Mouse (Mus musculus): Measurements from ENCODE around the gene Spaca6. TPM values are rescaled to one million over a fixed set of nuclear protein-coding genes. Genes with fewer than 3 reads are reported as not detected.

Gene Spaca6
- 10 to 100 TPM; 37.3 to 49.3 TPM for total RNA-seq (2021)
- long read RNA-seq, experiment 1, partial matches to known transcripts, result 2 of 4 reads
- long read RNA-seq, experiment 1, other reads (novel, unspliced or antisense), result 2 of 4 reads
- long read RNA-seq, experiment 2, partial matches to known transcripts, result 0 of 1 reads
- long read RNA-seq, experiment 2, other reads (novel, unspliced or antisense), result 1 of 1 reads

DNA sequence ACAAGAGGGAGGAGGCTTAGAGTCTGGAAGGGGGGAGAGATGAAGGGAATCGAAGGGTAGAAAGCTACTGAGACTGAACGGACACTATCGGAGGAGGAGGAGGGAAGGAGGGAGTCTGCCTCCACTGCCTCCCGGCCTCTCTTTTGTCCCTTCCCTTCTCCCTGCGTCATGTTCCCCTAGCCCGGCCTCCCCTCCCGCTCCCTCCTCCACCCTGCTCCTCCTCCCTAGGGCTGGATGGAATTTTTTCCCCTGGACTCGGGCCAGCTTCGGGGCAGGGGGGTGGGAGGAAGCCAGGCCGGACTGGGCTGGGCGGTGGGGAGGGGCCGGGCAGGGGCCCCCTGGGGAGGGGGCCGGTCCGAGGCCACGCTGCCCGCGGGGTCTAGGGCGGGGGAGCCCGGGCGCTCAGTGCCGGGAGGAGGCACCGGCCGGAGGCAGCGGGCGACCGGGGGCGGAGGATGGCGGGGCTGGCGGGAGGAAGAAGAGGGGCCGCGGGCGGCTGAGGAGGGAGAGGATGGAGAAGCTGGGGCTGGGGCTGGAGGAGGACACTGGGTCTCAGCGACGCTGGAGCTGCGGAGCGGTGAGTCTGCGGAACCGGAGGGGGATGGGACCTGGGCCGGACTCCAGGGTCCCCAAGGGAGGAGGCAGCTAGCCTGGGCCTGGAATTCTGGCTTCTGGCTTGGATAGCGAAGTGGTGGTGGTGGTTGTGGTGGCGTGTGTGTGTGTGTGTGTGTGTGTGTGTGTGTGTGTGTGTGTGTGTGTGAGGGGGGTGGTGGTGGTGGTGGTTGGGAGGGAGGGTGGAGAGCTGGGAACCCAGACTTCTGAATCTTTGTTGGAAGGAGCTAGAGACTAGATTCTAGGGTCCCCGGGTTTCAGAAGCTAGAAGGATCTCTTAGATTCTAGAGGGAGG is at the start of gene Spaca6:
Spaca6 (plus strand) TSS at position 408 of the 907 bp plus-strand sequence.
- DNase-seq (ENCODE audit: low spot score in 2 of 2), result peak; percentile 95 to 98

DNA sequence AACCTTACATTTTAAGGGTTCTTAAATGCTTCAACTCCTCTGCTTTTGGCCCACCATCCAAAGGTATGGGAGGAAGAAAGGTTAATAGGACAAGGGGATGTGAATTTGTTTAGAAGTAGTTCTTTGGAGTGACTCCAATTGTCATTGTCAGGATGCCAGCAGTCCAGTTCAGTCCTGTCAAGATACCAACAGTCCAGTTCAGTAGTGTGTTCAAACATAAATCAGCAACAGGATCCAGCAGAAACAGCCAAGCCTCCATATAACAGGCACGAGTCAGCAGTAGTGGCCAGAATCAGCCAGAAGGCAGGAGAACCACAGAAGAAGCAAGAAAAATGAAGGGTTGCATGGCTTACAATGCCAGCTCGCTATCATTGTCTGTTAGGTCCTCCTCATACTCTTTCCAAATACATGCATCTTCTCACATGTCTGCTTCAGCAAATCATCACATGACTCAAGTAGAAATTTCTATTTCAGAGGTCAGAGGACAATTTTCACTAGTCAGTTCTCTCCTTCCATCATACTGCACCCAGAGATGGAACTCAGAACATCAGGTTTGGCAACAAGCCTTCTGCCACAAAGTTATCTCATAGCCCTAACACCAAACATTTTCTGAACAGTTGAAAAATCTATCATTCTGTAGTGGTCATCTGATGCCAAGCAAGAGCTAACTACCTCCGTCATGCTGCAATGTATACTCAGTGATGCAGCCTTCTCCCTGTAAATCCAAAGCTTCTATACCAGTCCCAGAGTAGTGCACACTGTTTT is 35.9 kb upstream of the Spaca6 start:
- DNase-seq (ENCODE audit: low spot score in 2 of 2), result no peak

DNA sequence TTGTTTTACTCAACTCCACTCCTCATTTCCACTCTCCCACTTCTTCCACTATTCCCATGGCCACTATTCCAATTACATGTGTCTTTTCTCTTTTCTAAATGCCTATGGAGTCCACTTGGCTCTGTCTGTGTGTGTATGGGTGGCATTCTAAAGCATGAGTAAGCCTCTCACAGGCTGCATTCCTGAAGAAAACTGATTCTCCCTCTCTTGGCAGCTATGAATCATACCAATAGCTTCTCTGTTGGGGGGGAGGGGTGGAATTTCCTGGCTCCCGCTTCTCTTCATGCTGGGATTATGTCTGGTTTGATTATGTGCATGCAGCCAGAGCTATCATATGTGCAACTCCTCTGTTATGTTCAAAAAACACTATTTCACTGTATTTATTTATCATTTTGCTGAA is 34.4 kb upstream of the Spaca6 start:
- peak in 1 of 2 experiments; percentile 10 for DNase-seq (ENCODE audit: low spot score in 2 of 2)

DNA sequence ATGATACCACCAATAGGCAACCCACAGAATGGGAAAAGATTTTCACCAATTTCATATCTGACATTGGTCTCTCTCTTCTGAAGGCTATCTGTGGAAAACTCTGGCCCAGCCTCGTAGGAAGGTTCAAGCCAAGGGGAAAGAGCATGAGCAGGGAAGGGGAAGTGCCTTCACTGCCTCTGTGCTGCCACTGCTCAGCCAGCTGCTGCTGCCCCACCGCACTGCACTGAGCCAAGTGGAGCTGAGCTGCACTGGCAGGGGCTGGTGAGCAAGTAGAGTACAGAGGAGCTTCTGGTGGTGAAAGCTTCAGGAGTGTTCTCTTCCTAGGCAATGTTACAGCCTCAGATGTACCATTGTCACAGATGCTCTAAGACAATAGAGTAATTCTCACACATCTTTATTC is 31.4 kb upstream of the Spaca6 start:
- no peak for DNase-seq (ENCODE audit: low spot score in 2 of 2)

DNA sequence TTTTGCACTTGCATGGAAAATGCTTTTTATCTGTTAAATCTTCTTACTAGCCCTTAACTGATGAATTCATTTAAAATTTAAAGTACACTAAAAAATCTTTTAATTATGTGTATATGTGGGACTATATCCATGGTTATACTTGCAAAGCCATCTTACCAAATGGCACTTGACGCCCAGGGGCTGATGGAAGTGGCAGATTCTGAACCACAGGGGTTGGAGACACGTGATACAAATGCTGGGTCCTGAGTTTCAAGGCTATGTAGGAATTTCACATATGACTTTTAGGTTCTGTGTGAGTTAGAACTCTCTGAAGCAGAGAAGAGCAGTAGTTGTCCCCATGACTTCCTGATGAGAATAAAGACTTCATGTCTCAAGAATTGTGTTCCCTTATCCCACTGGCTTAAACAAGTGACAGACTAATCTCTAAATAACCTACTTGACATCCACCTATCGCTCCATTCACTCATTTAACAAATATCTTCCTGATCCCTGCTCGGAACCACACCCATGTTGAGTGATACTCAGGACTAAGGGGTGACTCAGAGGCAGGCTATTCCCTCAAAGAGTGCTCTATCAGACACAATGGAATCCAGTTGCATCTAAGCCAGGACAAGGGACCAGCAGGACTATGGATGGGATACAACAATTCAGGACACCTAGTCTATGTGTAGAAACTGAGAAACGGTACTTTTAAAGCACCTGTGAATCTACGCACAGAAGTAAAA is 3.2 kb upstream of the Spaca6 start:
- DNase-seq (ENCODE audit: low spot score in 2 of 2), result no peak

DNA sequence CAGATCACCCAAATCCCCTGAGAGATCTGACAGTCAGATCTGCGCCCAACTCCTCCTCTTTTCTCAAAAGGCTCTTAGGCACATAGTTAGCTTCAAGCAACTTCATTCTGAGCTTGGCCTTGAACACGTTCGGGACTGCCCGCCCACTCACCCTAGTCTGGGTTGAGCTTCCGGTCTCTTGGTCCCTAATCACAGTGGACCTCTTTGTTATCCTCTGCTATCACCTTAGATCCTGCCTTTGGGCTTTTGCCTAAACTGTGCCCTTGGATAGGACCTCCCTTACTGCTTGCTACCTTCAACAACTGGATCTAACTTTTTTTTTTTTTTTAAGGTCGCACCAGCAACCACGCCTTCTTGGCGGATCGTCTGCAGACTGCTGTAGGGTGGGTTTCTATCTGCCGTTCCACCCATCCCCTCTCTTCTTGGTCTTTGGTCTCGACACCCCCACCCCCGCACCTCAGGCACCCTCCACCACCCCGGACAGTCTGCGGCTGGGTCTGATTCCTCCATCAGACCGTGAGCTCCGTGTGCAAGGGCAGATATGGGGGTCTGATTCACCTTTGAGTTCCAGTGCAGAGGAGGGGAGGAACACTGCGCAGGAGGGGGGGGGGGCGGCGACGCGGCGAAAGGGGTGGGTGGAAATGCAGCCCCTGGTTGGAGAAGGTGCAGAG is 902 bp upstream of the Spaca6 start:
- peak in 1 of 2 experiments; percentile 27 for DNase-seq (ENCODE audit: low spot score in 2 of 2)

DNA sequence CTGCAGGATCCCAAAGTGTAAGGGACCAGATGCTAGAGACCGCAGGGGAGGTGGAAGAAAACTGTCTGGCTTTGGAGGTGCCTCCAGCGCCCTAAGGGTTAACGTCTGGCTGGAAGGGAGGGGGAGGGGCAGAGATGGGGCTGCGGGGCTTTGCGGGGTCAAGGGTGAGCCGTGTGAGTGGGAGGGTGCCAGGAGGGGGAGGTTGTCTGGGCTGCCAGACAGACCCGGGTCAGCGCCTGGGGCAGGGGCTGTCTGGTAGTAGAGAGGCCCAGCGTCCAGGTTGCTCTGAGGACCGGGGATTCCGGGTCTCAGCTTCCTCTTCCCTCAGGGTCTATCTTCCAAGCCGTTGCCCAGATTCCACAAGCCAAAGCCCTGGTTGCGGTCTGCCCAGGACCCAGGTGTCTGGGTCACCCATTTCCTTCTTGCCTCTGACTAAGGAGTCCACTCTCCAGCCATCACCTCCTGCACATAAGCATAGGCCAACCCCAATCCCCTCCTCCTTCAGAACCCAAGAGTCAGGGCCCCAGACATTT is 766 bp downstream of the Spaca6 start:
- peak; percentile 35 to 68 for DNase-seq (ENCODE audit: low spot score in 2 of 2)

DNA sequence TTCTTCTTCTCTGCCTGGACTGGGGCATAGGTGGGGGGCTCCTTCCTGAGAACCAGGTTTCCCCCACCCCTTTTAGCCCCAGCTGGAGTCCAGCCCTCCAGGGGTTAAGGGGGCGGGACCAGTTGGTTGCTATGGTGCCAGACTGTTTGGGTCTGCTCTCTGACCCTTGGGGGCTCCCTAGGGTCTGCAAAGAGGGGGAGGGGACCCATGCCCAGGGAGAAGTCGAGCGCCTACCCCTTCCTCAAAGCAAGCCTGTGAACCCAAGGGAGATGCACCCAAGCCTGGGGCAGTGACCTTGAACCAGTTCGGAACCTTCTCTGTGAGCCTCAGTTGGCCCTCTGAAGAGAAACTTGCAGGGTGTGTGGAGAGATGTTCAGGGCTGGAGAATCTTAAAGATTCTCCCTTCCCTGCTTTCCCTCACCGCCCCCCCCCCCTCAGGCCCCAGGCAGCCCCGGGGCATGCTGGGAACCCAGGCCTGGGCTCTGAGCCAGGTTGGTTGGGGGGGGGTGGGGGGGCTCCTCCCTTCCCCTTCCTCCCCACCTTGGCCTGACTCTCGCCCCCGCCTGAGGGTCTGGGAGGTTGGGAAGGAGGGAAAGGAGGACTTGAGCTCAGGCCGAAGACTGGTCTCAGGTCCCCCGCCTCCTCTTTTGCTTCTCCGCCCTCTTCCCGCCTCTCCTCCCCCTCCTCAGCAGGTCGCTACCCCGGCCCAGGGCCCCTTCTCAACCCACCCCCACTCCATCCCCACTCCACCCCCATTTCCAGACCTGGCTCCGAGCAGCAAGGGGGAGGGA is 1.4 kb downstream of the Spaca6 start:
- peak; percentile 50 to 67 for DNase-seq (ENCODE audit: low spot score in 2 of 2)

DNA sequence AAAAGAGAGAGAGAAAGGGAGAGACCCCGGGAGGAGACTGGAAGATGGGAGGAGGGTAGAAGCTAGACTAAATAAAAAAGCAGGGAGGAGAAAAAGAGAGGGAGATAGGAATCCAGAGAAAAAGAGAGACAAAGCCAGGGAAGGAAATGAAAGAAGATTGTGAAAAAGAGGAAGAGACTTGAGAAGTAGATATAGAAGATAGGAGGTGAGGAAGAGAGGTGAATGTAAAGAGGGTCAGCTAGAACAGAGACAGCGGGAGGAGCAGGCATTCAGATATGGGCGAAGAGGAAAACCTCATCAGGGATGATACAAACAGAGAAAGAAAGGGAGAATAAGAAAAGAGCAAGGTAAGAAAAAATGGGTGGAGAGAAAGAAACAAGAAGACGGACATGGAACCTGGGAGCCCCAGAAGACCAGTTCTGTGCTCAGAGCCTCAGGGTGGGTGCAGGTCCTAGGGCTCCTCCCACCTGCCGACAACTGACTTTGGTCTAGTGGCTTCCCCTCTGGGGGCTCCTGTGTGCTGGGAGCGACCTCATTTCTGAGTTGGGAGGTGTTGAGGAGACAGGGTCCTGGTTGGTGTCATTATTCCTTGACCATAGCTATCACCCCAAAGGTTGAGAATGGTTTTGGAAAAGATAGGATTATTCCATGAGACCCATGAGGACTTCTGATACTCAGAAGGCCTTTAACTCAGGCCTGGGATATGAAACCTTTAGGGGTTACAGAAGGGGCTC is 2.3 kb downstream of the Spaca6 start:
- DNase-seq (ENCODE audit: low spot score in 2 of 2), result peak in 1 of 2 experiments; percentile 10

DNA sequence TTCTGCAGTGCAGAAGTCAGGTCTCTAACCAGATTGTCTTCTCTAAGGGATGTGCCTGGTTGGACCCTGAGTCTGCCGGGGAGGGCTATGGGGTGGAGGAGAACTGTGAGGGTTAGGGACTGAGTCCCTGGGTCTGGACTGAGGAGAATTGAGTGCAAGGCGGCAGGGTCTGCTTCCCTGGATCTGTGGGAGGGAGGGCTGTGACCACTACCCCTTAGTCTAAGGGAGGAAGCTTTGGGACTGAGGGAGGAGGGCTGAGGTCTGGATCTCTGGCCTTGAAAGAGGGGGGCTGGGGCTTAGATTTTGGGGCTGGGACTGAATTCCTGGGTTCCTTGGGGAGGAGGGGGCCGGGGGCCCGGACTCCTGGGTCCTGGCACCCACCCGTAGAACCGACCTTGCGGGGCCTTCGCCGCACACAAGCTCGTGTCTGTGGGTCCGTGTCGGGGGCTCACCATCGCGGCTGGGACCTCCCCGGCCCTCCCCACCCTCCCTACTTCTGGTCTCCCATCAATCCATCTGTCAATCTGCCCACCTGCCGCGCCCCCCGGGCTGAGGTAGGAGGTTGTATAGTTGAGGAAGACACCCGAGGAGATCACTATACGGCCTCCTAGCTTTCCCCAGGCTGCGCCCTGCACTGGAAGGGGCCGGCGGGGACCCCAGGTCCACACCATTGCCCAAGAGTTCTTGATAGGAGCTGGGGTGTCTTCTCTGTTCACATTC is 3.0 kb downstream of the Spaca6 start:
- DNase-seq (ENCODE audit: low spot score in 2 of 2), result no peak

DNA sequence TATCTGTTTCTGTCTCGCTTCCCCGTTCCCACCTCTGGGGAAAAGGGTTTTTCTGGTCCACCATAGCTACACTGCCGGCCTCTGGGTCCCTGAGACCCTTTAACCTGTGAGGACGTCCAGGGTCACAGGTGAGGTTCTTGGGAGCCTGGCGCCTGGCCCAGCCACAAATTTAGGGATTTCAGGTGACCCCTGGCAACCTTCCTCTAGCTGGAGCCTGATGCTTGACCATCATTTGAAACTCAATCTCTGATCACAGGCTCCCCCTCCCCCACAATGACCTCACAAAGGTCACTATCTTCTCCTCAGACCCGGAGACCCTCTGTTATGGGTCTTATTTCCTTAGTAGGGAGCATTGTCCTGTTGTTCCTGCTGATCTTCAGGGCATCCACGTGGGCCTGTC is 3.8 kb downstream of the Spaca6 start:
- no peak for DNase-seq (ENCODE audit: low spot score in 2 of 2)

DNA sequence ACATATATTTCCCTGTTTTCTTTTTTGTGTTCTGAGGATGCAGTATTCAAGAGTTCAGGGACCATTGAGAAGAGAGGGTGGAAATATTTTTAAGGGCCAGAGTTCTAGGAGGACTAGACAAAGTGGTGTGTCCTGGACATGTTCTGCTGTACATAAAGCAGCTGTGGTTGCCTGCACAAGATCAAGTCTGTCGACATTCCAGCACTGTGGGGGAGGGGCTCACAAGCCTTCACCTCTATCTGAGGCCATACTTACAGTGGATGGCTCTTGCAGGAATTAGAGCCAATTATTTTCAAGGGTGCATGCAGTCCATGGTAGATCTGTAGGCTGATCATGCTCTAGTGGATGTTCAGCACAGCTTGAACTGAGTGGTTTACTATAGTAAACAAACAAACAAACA is 7.9 kb downstream of the Spaca6 start:
- DNase-seq (ENCODE audit: low spot score in 2 of 2), result no peak

DNA sequence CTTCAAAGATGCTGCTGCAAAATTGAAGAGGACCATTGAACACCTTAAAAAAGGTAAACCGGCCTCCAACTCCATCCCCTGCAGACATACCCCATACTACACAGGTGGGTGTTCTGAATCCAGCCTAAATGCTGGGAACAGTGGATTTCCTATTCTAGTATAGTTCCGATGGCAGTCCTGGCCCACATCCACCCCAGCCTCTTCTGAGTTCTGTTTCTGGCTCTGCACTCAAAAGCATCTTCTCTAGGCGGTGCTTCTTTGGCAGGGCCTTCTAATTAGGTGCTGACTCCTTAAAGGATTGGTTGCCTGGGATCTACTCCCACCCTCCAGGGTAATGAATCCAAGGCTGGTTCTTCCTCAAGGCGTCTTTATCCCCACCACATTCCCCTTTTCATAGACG is 9.1 kb downstream of the Spaca6 start:
- DNase-seq (ENCODE audit: low spot score in 2 of 2), result no peak

DNA sequence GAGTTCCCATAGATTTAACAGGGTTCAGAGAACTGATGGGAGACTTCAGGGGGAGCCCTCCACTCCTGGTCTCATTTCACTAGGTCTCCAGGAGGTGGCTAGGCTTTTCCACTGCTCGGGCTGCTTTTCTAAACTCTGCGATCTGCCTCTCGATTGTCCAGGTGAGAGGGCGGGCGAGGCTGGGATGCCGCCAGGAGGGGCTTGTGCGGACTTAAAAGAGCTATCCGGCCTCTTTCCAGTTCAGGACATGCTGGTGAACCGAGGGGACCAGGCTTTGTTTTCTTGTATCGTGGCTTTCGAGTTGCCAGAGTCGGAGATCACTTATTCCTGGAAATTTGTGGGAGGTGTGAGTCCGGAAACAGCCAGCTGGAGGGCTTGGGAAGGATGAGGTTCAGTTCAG is 10.5 kb downstream of the Spaca6 start:
- peak in 1 of 2 experiments; percentile 21 for DNase-seq (ENCODE audit: low spot score in 2 of 2)

DNA sequence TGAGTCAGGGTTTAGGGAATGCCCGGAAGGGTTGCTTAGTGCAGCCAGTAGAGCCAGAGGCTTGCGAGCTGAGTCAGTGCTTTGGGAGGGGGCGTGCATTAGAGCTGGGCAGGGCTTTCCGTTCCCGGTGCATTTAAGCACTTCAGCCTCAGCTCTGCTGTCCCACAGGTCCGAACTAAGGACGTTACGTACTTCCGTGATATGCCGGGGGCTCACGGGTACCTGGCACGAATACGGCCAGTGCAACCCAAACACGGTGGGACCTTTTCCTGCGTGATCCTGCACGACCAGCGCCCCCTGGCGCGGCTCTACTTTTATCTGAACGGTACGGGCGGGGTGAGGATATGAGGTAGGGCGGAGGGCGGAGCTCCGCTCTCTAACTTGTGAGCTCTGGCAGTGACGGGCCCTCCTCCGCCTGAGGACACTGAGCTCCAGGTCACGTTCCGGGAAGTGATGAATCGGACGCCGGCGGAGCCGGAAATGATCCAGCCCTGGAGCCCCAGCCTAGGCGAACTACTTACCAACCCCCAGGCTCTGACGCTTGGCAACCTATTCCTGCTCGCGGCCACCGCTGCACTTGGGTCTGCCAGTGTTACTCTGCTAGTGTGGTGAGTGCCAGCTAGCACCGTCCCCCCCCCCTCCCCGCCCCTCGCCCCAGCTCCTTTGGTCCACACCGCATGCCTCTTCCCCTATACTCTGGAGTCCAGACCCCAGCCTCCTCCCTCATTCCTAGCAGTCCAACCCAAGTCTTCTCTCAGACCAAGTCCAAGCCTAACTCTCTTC is 11.2 kb downstream of the Spaca6 start:
- DNase-seq (ENCODE audit: low spot score in 2 of 2), result peak; percentile 83 to 94

DNA sequence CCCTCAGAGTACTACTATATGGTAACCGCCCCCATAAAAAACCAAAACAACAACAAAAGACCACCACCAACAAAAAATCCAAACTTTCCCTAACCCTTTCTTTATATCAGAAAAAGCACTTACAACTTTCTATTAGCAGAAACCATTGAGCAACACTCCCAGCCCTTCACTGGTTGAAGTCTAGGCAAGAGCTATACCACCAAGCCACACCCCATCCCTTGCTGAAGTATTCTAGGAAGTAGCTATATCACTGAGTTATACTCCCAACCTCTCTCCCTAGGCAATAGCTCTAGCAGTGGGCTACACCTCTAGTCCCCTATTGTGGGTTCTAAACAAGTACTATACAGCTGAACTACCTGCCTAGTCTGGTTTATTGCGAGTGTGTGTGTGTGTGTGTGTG is 12.3 kb downstream of the Spaca6 start:
- no peak for DNase-seq (ENCODE audit: low spot score in 2 of 2)

DNA sequence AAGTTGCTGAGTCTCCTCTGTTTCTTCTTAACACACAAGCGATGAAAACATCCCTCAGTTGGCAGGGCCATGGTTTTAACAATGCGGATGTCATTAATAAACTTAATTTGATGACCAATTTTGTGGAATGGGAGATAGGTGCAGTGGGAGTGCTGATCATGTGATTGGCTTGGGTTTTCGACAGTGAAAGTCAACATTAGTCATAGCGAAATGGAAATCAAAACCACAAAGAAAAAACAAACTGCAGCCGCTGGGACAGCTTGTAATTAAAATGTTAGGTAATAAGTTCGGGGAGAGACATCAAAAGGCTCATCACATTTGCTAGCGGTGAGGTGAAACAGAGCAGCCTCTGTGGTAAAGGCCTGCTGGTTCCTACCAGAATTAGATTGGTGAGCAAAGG is 13.8 kb downstream of the Spaca6 start:
- no peak for DNase-seq (ENCODE audit: low spot score in 2 of 2)

All from gastrocnemius, postnatal 4 days (tissue).